Mouse (Mus musculus): Measurements from ENCODE around the gene Cbln3. TPM values are rescaled to one million over a fixed set of nuclear protein-coding genes. Genes with fewer than 3 reads are reported as not detected.

Gene Cbln3
- polyA plus RNA-seq, 1 experiment from 2014 or later = 0.30 TPM

DNA sequence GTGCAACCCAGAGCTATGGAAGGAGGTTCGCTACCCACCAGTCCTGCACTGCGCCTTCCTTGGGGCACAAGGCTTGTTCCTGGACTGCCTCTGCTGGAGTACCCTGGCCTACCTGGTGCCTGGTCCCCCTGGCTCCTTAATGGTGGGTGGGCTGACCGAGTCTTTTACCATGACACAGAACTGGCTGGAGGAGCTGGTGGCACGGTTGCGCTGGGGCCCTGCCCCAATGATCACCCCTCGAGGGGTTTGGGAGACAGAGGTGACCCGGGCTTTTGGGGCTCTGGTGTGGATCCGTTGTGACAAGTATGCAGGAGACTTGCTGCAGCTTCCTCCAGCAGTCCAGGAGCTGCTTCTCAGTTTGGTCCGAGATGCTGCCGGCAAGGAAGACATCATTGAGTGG, 21.2 kb downstream of the Cbln3 start:
- 83% methylated on average over 10 of the region's 10 CpGs for WGBS (ENCODE audit: insufficient replicate concordance)
- no peak overlapping the region for H3K4me3 ChIP-seq (ENCODE audit: low read depth, low read length)
- no peak overlapping the region for H3K27ac ChIP-seq (ENCODE audit: low read depth, low read length)
- H3K9me3 ChIP-seq (replicated peaks; ENCODE audit: control insufficient read depth, low read length) = no peaks in the 10 kb centered on the region
- no peak for ATAC-seq (replicated peaks; ENCODE audit: insufficient number of reproducible peaks, low FRiP score, low TSS enrichment)
- peaks cover 22% of the 10 kb centered on the region for H3K4me1 ChIP-seq (ENCODE audit: control insufficient read depth, insufficient read depth, low read length)
- H3K9ac ChIP-seq (ENCODE audit: low read depth, low read length) = no peak overlapping the region
- no peak overlapping the region for H3K4me2 ChIP-seq
- H3K27me3 ChIP-seq (ENCODE audit: control insufficient read depth, insufficient read depth, low read length) = no peaks in the 10 kb centered on the region
- peaks cover 22% of the 10 kb centered on the region for H3K36me3 ChIP-seq (ENCODE audit: control insufficient read depth, insufficient read depth, low read length)

DNA sequence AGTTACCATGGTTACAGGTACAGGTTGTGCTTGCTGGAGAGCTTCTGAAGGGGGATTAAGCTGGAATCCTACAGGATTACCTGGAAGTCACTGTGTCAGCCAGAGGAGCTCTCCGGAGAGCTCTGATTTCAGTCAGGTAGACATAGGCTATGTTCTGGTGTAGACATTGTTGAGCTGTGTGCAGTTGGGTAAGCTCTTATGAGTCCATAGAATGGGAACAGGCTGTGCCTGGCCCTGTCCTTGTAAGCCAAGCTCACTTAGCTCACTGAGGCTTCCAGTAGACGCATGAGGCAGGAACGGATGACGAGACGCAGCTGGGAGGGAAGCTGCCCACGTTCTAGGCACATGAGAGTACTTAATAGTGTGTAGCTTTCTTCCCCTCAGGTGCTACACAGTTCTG, 22.0 kb downstream of the Cbln3 start:
- no peaks in the 10 kb centered on the region for H3K9me3 ChIP-seq (replicated peaks; ENCODE audit: control insufficient read depth, low read length)
- no peak overlapping the region for H3K4me2 ChIP-seq
- H3K27me3 ChIP-seq (ENCODE audit: control insufficient read depth, insufficient read depth, low read length) = no peaks in the 10 kb centered on the region
- peaks cover 22% of the 10 kb centered on the region for H3K36me3 ChIP-seq (ENCODE audit: control insufficient read depth, insufficient read depth, low read length)
- WGBS (ENCODE audit: insufficient replicate concordance) = 65% methylated on average over 6 of the region's 6 CpGs
- no peak overlapping the region for H3K9ac ChIP-seq (ENCODE audit: low read depth, low read length)
- H3K4me1 ChIP-seq (ENCODE audit: control insufficient read depth, insufficient read depth, low read length) = peaks cover 29% of the 10 kb centered on the region
- H3K4me3 ChIP-seq (ENCODE audit: low read depth, low read length) = no peak overlapping the region
- H3K27ac ChIP-seq (ENCODE audit: low read depth, low read length) = peak overlapping the region; percentile 15; the same call in 1 of the 2 replicates
- ATAC-seq (replicated peaks; ENCODE audit: insufficient number of reproducible peaks, low FRiP score, low TSS enrichment) = no peak

DNA sequence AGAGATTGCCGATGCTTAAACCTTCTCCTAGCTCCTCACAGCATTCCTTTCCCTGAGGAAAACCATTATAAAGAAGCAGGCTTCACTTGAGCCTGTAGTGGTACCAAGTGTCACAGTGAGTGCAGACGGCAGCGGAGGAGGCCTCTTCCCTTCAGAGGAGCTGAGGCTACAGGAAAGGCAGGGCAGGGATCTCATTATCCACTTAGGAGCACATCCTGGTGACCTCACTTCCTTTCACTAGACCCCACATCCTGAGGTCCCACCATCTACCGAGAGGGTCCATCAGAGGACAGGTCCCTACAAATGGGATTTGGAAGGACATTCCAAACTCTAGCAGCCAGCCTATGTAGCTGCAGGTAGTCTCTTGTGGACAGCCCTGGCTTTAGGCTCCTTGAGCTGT, 26.6 kb downstream of the Cbln3 start:
- 40% methylated on average over 4 of the region's 4 CpGs for WGBS (ENCODE audit: insufficient replicate concordance)
- Histone ChIP-seq H3K4me3 (ENCODE audit: low read depth, low read length) (no peak overlapping the region), H3K27ac (ENCODE audit: low read depth, low read length) (peak overlapping the region; percentile 35; the same call in 1 of the 2 replicates), H3K9me3 (replicated peaks; ENCODE audit: control insufficient read depth, low read length) (no peaks in the 10 kb centered on the region), H3K9ac (ENCODE audit: low read depth, low read length) (no peak overlapping the region), H3K36me3 (ENCODE audit: control insufficient read depth, insufficient read depth, low read length) (0 out of 2 replicates have a peak, but pooled peaks cover 2% of the 10 kb centered on the region), H3K27me3 (ENCODE audit: control insufficient read depth, insufficient read depth, low read length) (no peaks in the 10 kb centered on the region), H3K4me1 (ENCODE audit: control insufficient read depth, insufficient read depth, low read length) (peaks cover 52% of the 10 kb centered on the region), H3K4me2 (peak overlapping the region; percentile 56)
- ATAC-seq (replicated peaks; ENCODE audit: insufficient number of reproducible peaks, low FRiP score, low TSS enrichment) = no peak

DNA sequence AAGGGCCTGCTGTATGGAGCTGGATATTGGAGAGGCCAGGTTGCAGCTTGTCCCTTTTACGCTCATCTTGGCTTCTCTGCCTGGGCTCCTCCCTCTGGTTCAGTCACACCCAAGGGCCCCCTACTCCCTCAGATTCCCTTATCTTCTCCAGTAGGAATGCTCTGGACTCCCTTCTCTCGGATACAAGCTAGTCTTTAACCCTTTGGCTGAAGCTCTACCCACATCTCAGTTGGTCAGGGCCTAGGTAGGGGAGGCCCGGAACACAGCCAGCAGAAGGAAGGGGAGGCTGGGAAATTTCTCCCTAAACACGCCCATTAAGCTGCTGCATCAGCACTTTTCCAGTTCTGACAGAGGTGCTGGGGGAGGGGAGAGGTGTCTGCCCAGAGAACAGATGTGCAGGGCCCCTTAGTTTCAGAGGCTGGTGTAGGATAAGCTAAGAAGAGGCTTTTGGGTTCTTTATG, 29.1 kb downstream of the Cbln3 start:
- Histone ChIP-seq H3K9me3 (replicated peaks; ENCODE audit: control insufficient read depth, low read length) (no peaks in the 10 kb centered on the region), H3K4me3 (ENCODE audit: low read depth, low read length) (peak overlapping the region; percentile 73), H3K9ac (ENCODE audit: low read depth, low read length) (peak overlapping the region; percentile 93), H3K27me3 (ENCODE audit: control insufficient read depth, insufficient read depth, low read length) (no peaks in the 10 kb centered on the region), H3K4me1 (ENCODE audit: control insufficient read depth, insufficient read depth, low read length) (peaks cover 45% of the 10 kb centered on the region), H3K27ac (ENCODE audit: low read depth, low read length) (peak overlapping the region; percentile 97), H3K4me2 (peak overlapping the region; percentile 80), H3K36me3 (ENCODE audit: control insufficient read depth, insufficient read depth, low read length) (0 out of 2 replicates have a peak, but pooled peaks cover 2% of the 10 kb centered on the region)
- 1% methylated on average over 4 of the region's 4 CpGs for WGBS (ENCODE audit: insufficient replicate concordance)
- ATAC-seq (replicated peaks; ENCODE audit: insufficient number of reproducible peaks, low FRiP score, low TSS enrichment) = peak; percentile 32; the same call in 1 of the 2 replicates

DNA sequence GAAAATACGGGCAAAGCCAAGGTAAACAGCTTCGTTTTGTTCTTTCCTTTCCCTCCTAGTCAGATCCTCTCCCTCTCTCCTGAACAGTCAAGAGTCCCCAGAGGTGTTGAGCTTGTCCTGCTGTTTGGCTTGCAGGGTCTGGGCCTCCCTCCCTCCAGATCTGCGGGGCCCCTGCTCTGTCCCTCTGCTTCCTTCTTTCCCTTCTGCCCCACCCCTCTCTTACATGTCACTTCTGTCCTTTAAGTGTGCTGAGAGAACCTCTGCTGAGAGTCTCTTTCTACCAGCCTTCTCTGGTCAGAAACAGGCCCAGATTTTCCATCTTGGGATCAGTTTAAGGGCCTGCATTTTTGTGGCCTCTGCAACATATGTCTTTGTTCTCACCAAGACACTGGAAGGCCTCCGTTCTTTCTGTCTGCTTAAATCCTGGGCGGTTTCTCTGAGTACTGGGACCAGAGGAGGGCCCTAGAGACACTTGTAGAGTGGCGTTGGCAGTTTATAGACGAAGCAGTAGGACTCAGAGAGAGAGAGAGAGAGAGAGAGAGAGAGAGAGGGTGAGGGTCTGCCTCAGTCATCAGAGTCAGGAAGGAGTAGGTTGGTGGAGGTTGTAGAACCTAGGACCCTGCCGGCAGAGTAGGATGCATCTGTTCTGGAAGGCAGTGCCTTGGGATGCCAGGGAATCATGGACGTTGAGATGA, 29.6 kb downstream of the Cbln3 start:
- Histone ChIP-seq H3K27ac (ENCODE audit: low read depth, low read length) (peak overlapping the region; percentile 97), H3K4me2 (peak overlapping the region; percentile 80), H3K9ac (ENCODE audit: low read depth, low read length) (peak overlapping the region; percentile 93), H3K4me1 (ENCODE audit: control insufficient read depth, insufficient read depth, low read length) (peaks cover 45% of the 10 kb centered on the region), H3K36me3 (ENCODE audit: control insufficient read depth, insufficient read depth, low read length) (0 out of 2 replicates have a peak, but pooled peaks cover 2% of the 10 kb centered on the region), H3K4me3 (ENCODE audit: low read depth, low read length) (peak overlapping the region; percentile 73), H3K9me3 (replicated peaks; ENCODE audit: control insufficient read depth, low read length) (no peaks in the 10 kb centered on the region), H3K27me3 (ENCODE audit: control insufficient read depth, insufficient read depth, low read length) (no peaks in the 10 kb centered on the region)
- ATAC-seq (replicated peaks; ENCODE audit: insufficient number of reproducible peaks, low FRiP score, low TSS enrichment) = peak; percentile 24; the same call in 1 of the 2 replicates
- WGBS (ENCODE audit: insufficient replicate concordance) = under 1% methylated on average over 9 of the region's 9 CpGs

DNA sequence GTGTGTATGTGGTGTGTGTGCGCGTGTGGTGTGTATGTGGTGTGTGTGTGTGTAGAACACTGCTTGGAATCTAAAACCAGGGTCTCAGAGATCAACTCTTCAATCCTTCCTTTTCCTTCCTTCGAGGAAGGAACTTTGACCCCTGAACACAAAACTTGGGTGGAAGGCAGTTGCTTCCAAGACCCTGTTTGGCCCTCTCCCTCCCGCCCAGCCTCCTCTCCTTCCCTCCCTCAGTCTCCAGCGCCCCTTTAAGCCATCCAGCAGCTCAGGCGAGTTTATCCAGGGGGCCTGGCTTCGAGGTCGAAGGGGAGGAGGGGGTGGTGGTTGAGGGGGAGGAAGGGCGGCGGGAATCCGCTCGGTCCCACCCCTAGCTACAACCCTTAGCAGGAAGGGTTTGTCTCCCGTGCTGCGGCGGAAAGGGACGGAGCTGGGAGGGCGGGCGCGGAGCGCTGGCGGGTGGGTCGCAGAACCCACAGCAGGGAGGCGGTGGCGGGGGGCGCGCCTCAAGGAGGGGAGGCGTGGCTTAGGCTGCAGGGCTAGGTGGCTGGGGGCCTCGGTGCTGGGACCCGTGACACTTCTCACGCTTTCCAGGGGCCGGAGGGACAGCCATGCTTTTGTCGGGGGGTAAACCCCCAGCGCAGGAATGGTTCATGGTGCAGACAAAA, 30.4 kb downstream of the Cbln3 start, which contains the start of gene Nynrin:
Nynrin (plus strand) TSS at position 390 of the 665 bp plus-strand sequence.
- H3K36me3 ChIP-seq (ENCODE audit: control insufficient read depth, insufficient read depth, low read length) = no peaks in the 10 kb centered on the region
- peak; percentile 86 for ATAC-seq (replicated peaks; ENCODE audit: insufficient number of reproducible peaks, low FRiP score, low TSS enrichment)
- peak within 1 kb of the TSS; percentile 93 for H3K9ac ChIP-seq (ENCODE audit: low read depth, low read length)
- H3K9me3 ChIP-seq (replicated peaks; ENCODE audit: control insufficient read depth, low read length) = no peaks in the 10 kb centered on the region
- H3K4me3 ChIP-seq (ENCODE audit: low read depth, low read length) = peak within 1 kb of the TSS; percentile 73
- 1% methylated on average over 32 of the region's 33 CpGs for WGBS (ENCODE audit: insufficient replicate concordance)
- H3K27me3 ChIP-seq (ENCODE audit: control insufficient read depth, insufficient read depth, low read length) = no peaks in the 10 kb centered on the region
- peak within 1 kb of the TSS; percentile 80 for H3K4me2 ChIP-seq
- peaks cover 40% of the 10 kb centered on the region for H3K4me1 ChIP-seq (ENCODE audit: control insufficient read depth, insufficient read depth, low read length)
- peak within 1 kb of the TSS; percentile 97 for H3K27ac ChIP-seq (ENCODE audit: low read depth, low read length)

DNA sequence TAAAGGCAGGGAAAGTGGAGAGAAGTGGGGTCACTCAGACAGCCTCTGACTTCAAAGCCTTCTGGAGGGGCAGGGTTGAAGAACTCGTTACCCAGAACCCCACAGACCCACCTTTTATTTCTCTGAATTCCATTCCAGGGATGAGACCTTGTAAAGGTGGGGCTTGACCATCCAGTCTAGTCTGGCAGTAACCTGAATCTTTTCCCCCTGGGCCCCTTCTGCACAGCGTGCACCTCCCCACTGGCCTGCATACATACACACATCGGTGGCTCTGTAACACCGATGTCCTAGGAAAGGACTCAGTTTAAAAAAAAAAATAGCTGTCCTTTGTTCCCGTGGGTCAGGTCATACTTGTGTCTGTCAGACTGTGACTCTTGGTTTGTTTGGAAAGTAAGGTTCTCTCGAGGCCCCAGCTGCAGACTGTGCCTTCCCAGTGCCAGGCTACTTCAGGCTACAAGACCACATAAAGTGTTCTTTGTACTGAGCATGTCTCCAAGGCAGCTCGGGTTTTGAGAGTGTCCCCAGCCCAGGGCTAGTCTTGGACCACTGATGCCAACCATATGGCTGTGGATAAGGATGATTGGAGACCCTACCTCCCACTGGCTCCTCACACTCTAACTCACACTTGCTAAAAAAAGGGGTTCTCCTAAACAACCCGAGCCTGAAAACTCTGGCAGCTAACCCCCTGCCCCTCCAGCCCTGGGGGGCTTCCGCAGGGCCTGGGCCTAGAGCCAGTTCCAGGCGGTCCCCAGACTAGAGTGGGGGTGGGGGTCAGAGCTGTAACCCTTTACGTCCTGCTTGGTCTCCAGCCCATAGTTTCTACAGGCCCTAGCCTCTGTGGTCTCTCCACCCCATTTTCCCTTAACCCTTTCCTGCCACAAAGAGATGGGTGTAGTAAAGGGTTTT, 31.3 kb downstream of the Cbln3 start:
- Histone ChIP-seq H3K36me3 (ENCODE audit: control insufficient read depth, insufficient read depth, low read length) (no peaks in the 10 kb centered on the region), H3K9me3 (replicated peaks; ENCODE audit: control insufficient read depth, low read length) (no peaks in the 10 kb centered on the region), H3K27ac (ENCODE audit: low read depth, low read length) (peak overlapping the region; percentile 97), H3K9ac (ENCODE audit: low read depth, low read length) (peak overlapping the region; percentile 93), H3K4me1 (ENCODE audit: control insufficient read depth, insufficient read depth, low read length) (peaks cover 35% of the 10 kb centered on the region), H3K4me3 (ENCODE audit: low read depth, low read length) (peak overlapping the region; percentile 73), H3K27me3 (ENCODE audit: control insufficient read depth, insufficient read depth, low read length) (no peaks in the 10 kb centered on the region), H3K4me2 (peak overlapping the region; percentile 80)
- peak; percentile 60; the same call in 1 of the 2 replicates for ATAC-seq (replicated peaks; ENCODE audit: insufficient number of reproducible peaks, low FRiP score, low TSS enrichment)
- WGBS (ENCODE audit: insufficient replicate concordance) = 6% methylated on average over 11 of the region's 11 CpGs

DNA sequence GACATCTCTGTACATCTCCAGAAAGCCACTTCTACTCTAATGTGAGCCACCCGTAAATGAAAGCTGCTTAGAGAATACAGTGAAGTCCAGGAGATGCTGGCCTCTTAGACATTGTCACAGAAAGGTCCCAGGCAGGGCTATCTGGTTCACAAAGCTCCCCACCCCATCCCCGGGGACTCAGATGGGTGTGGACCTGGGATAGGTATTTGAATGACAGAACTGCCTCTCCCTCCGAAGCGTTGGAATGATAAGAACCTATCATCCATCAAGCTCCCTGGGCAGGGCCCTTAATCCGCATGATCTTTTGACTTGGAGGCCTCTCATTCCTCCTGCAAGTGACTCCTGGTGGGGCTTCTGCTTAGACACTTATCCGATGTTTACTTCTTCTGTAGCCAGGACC, 33.3 kb downstream of the Cbln3 start:
- 43% methylated on average over 6 of the region's 6 CpGs for WGBS (ENCODE audit: insufficient replicate concordance)
- Histone ChIP-seq H3K27ac (ENCODE audit: low read depth, low read length) (no peak overlapping the region), H3K4me3 (ENCODE audit: low read depth, low read length) (no peak overlapping the region), H3K27me3 (ENCODE audit: control insufficient read depth, insufficient read depth, low read length) (no peaks in the 10 kb centered on the region), H3K9ac (ENCODE audit: low read depth, low read length) (no peak overlapping the region), H3K4me2 (no peak overlapping the region), H3K36me3 (ENCODE audit: control insufficient read depth, insufficient read depth, low read length) (no peaks in the 10 kb centered on the region), H3K9me3 (replicated peaks; ENCODE audit: control insufficient read depth, low read length) (no peaks in the 10 kb centered on the region), H3K4me1 (ENCODE audit: control insufficient read depth, insufficient read depth, low read length) (peaks cover 17% of the 10 kb centered on the region)
- no peak for ATAC-seq (replicated peaks; ENCODE audit: insufficient number of reproducible peaks, low FRiP score, low TSS enrichment)

All from heart, embryonic 11.5 days (tissue).